Mouse (Mus musculus): ENCODE measurements at regions not wholly inside any gene's neighbourhood (a gene's known extent, or its start where the extent isn't known, plus 50 kb on each side); places are given as distances from the start of the nearest gene placed in this dataset.

- 23% methylated on average over 8 of the region's 8 CpGs for WGBS (ENCODE audit: insufficient replicate concordance)
- no peak overlapping the region for H3K9ac ChIP-seq (ENCODE audit: low read depth, low read length)
- no peaks in the 10 kb centered on the region for H3K9me3 ChIP-seq (replicated peaks; ENCODE audit: control insufficient read depth, low read length)
- H3K27ac ChIP-seq (ENCODE audit: low read length), result no peak overlapping the region
- H3K4me1 ChIP-seq (ENCODE audit: control insufficient read depth, low read depth, low read length), result no peaks in the 10 kb centered on the region
- ATAC-seq (ENCODE audit: low read depth), result peak; percentile 55
- H3K27me3 ChIP-seq (ENCODE audit: control insufficient read depth, insufficient read depth, low read depth, low read length), result no peaks in the 10 kb centered on the region
- no peaks in the 10 kb centered on the region for H3K36me3 ChIP-seq (ENCODE audit: control insufficient read depth, insufficient read depth)
- no peak overlapping the region for H3K4me3 ChIP-seq (ENCODE audit: low read depth, low read length)
- H3K4me2 ChIP-seq (ENCODE audit: low read depth, low read length), result no peak overlapping the region
These were observed 63.9 kb downstream of the Tmco5 start for GRCm38 (mm10) chr2:116942321-116942791.

- ATAC-seq (ENCODE audit: low read depth), result no peak
These were observed 70.0 kb downstream of the Tmco5 start for GRCm38 (mm10) chr2:116948538-116948937.

GRCm38 (mm10) chr2:116949741-116950140 is 71.2 kb downstream of the Tmco5 start:
- Histone ChIP-seq H3K4me3 (ENCODE audit: low read depth, low read length) (no peak overlapping the region), H3K27ac (ENCODE audit: low read length) (no peak overlapping the region), H3K4me1 (ENCODE audit: control insufficient read depth, low read depth, low read length) (no peaks in the 10 kb centered on the region), H3K4me2 (ENCODE audit: low read depth, low read length) (no peak overlapping the region), H3K27me3 (ENCODE audit: control insufficient read depth, insufficient read depth, low read depth, low read length) (no peaks in the 10 kb centered on the region), H3K9me3 (replicated peaks; ENCODE audit: control insufficient read depth, low read length) (no peaks in the 10 kb centered on the region), H3K9ac (ENCODE audit: low read depth, low read length) (no peak overlapping the region), H3K36me3 (ENCODE audit: control insufficient read depth, insufficient read depth) (no peaks in the 10 kb centered on the region)
- WGBS (ENCODE audit: insufficient replicate concordance), result 55% methylated on average over 3 of the region's 3 CpGs
- no peak for ATAC-seq (ENCODE audit: low read depth)

More at GRCm38 (mm10) chr2:116948538-116948937, 70.0 kb downstream of the Tmco5 start:
- WGBS (ENCODE audit: insufficient replicate concordance), result 60% methylated on average over 3 of the region's 3 CpGs
- Histone ChIP-seq H3K27ac (ENCODE audit: low read length) (no peak overlapping the region), H3K4me1 (ENCODE audit: control insufficient read depth, low read depth, low read length) (no peaks in the 10 kb centered on the region), H3K36me3 (ENCODE audit: control insufficient read depth, insufficient read depth) (no peaks in the 10 kb centered on the region), H3K9me3 (replicated peaks; ENCODE audit: control insufficient read depth, low read length) (no peaks in the 10 kb centered on the region), H3K27me3 (ENCODE audit: control insufficient read depth, insufficient read depth, low read depth, low read length) (no peaks in the 10 kb centered on the region), H3K9ac (ENCODE audit: low read depth, low read length) (no peak overlapping the region), H3K4me3 (ENCODE audit: low read depth, low read length) (no peak overlapping the region), H3K4me2 (ENCODE audit: low read depth, low read length) (no peak overlapping the region)

- no peak overlapping the region for H3K9ac ChIP-seq (ENCODE audit: low read depth, low read length)
- no peaks in the 10 kb centered on the region for H3K4me1 ChIP-seq (ENCODE audit: control insufficient read depth, low read depth, low read length)
- H3K36me3 ChIP-seq (ENCODE audit: control insufficient read depth, insufficient read depth), result no peaks in the 10 kb centered on the region
- no peak overlapping the region for H3K4me3 ChIP-seq (ENCODE audit: low read depth, low read length)
- no peak overlapping the region for H3K27ac ChIP-seq (ENCODE audit: low read length)
- ATAC-seq (ENCODE audit: low read depth), result no peak
- H3K27me3 ChIP-seq (ENCODE audit: control insufficient read depth, insufficient read depth, low read depth, low read length), result no peaks in the 10 kb centered on the region
- H3K9me3 ChIP-seq (replicated peaks; ENCODE audit: control insufficient read depth, low read length), result no peaks in the 10 kb centered on the region
- H3K4me2 ChIP-seq (ENCODE audit: low read depth, low read length), result no peak overlapping the region
- 73% methylated on average over 5 of the region's 5 CpGs for WGBS (ENCODE audit: insufficient replicate concordance)
These were observed 71.7 kb downstream of the Tmco5 start for GRCm38 (mm10) chr2:116950154-116950553.

GRCm38 (mm10) chr2:116951481-116951880 is 73.0 kb downstream of the Tmco5 start:
- Histone ChIP-seq H3K4me3 (ENCODE audit: low read depth, low read length) (no peak overlapping the region), H3K9ac (ENCODE audit: low read depth, low read length) (no peak overlapping the region), H3K27me3 (ENCODE audit: control insufficient read depth, insufficient read depth, low read depth, low read length) (no peaks in the 10 kb centered on the region), H3K36me3 (ENCODE audit: control insufficient read depth, insufficient read depth) (no peaks in the 10 kb centered on the region), H3K9me3 (replicated peaks; ENCODE audit: control insufficient read depth, low read length) (no peaks in the 10 kb centered on the region), H3K4me1 (ENCODE audit: control insufficient read depth, low read depth, low read length) (no peaks in the 10 kb centered on the region), H3K27ac (ENCODE audit: low read length) (no peak overlapping the region), H3K4me2 (ENCODE audit: low read depth, low read length) (no peak overlapping the region)
- WGBS (ENCODE audit: insufficient replicate concordance), result 60% methylated on average over 1 of the region's 1 CpGs
- no peak for ATAC-seq (ENCODE audit: low read depth)

GRCm38 (mm10) chr2:116954280-116954679 is 75.8 kb downstream of the Tmco5 start:
- Histone ChIP-seq H3K27ac (ENCODE audit: low read length) (no peak overlapping the region), H3K4me3 (ENCODE audit: low read depth, low read length) (no peak overlapping the region), H3K4me1 (ENCODE audit: control insufficient read depth, low read depth, low read length) (no peaks in the 10 kb centered on the region), H3K27me3 (ENCODE audit: control insufficient read depth, insufficient read depth, low read depth, low read length) (no peaks in the 10 kb centered on the region), H3K4me2 (ENCODE audit: low read depth, low read length) (no peak overlapping the region), H3K36me3 (ENCODE audit: control insufficient read depth, insufficient read depth) (no peaks in the 10 kb centered on the region), H3K9me3 (replicated peaks; ENCODE audit: control insufficient read depth, low read length) (no peaks in the 10 kb centered on the region), H3K9ac (ENCODE audit: low read depth, low read length) (no peak overlapping the region)
- no peak for ATAC-seq (ENCODE audit: low read depth)
- 73% methylated on average over 7 of the region's 7 CpGs for WGBS (ENCODE audit: insufficient replicate concordance)

- H3K9ac ChIP-seq (ENCODE audit: low read depth, low read length), result no peak overlapping the region
- WGBS (ENCODE audit: insufficient replicate concordance), result 73% methylated on average over 4 of the region's 4 CpGs
- no peak for ATAC-seq (ENCODE audit: low read depth)
- H3K36me3 ChIP-seq (ENCODE audit: control insufficient read depth, insufficient read depth), result no peaks in the 10 kb centered on the region
- H3K27ac ChIP-seq (ENCODE audit: low read length), result no peak overlapping the region
- H3K27me3 ChIP-seq (ENCODE audit: control insufficient read depth, insufficient read depth, low read depth, low read length), result no peaks in the 10 kb centered on the region
- H3K4me1 ChIP-seq (ENCODE audit: control insufficient read depth, low read depth, low read length), result no peaks in the 10 kb centered on the region
- H3K9me3 ChIP-seq (replicated peaks; ENCODE audit: control insufficient read depth, low read length), result no peaks in the 10 kb centered on the region
- H3K4me2 ChIP-seq (ENCODE audit: low read depth, low read length), result no peak overlapping the region
- no peak overlapping the region for H3K4me3 ChIP-seq (ENCODE audit: low read depth, low read length)
These were observed 76.4 kb downstream of the Tmco5 start for GRCm38 (mm10) chr2:116954896-116955295.

- no peak for ATAC-seq (ENCODE audit: low read depth)
- H3K4me2 ChIP-seq (ENCODE audit: low read depth, low read length), result no peak overlapping the region
- H3K9ac ChIP-seq (ENCODE audit: low read depth, low read length), result no peak overlapping the region
- WGBS (ENCODE audit: insufficient replicate concordance), result 49% methylated on average over 8 of the region's 8 CpGs
- H3K4me1 ChIP-seq (ENCODE audit: control insufficient read depth, low read depth, low read length), result no peaks in the 10 kb centered on the region
- no peak overlapping the region for H3K4me3 ChIP-seq (ENCODE audit: low read depth, low read length)
- no peaks in the 10 kb centered on the region for H3K9me3 ChIP-seq (replicated peaks; ENCODE audit: control insufficient read depth, low read length)
- no peaks in the 10 kb centered on the region for H3K36me3 ChIP-seq (ENCODE audit: control insufficient read depth, insufficient read depth)
- H3K27ac ChIP-seq (ENCODE audit: low read length), result no peak overlapping the region
- H3K27me3 ChIP-seq (ENCODE audit: control insufficient read depth, insufficient read depth, low read depth, low read length), result no peaks in the 10 kb centered on the region
These were observed 84.8 kb downstream of the Tmco5 start for GRCm38 (mm10) chr2:116963116-116963873.

GRCm38 (mm10) chr2:116966266-116966665 is 87.8 kb downstream of the Tmco5 start:
- no peak for ATAC-seq (ENCODE audit: low read depth)
- WGBS (ENCODE audit: insufficient replicate concordance), result no CpG with 5 or more reads among the region's 1 CpGs

More at GRCm38 (mm10) chr2:116966266-116966665, 87.8 kb downstream of the Tmco5 start:
- Histone ChIP-seq H3K4me3 (ENCODE audit: low read depth, low read length) (no peak overlapping the region), H3K4me1 (ENCODE audit: control insufficient read depth, low read depth, low read length) (no peaks in the 10 kb centered on the region), H3K27me3 (ENCODE audit: control insufficient read depth, insufficient read depth, low read depth, low read length) (no peaks in the 10 kb centered on the region), H3K36me3 (ENCODE audit: control insufficient read depth, insufficient read depth) (no peaks in the 10 kb centered on the region), H3K9me3 (replicated peaks; ENCODE audit: control insufficient read depth, low read length) (no peaks in the 10 kb centered on the region), H3K27ac (ENCODE audit: low read length) (no peak overlapping the region), H3K4me2 (ENCODE audit: low read depth, low read length) (no peak overlapping the region), H3K9ac (ENCODE audit: low read depth, low read length) (no peak overlapping the region)

Measured in liver, embryonic 16.5 days (tissue).